Mouse (Mus musculus) embryo, embryonic 10.5 days (tissue): Measurements from ENCODE around the gene Dnaja1.
A peak's percentile ranks its signal among the peaks of the same experiment; 100 is the strongest.

Experiments
- DNase-seq: peaks from one replicate; pipeline ENCODE4 v3.0.0-alpha.2; 2015; ENCODE audit warnings: low spot score

Gene Dnaja1

DNA sequence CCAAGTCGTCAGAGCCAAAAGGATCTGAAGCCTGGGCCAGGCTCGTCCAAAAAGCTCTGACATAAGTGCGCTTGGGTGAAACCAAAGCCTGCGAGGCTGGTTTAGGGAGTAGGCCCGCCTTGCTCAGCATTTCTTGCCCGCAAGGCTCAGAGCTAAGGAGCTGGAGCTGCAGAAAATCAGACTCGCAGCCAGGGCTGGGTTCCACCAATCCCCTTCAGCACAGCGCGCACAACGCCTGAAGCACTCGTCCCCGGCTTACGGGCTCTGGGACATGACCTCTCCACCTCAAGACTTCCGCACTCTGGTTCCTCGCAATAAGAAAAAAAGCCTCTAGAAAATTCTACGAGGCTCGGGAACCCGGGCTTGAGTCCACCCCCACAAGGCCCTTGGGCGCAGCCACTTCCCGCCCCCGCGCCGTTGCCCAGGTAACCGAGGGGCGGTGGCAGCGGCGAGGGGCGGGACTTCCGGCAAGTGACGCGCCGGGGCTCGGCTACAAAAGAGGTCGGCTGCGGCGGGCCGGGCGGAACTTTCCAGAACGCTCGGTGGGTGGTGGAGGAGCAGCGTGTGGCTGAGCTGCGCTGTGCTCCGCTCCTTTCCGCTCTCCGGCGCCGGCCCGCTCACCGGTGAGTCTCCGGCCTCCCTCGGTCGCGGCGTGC, at the start of gene Dnaja1:
Gene Dnaja1, plus strand, starts transcription at position 140 of the 656 bp plus-strand sequence.
- DNase-seq: peak; percentile 95

DNA sequence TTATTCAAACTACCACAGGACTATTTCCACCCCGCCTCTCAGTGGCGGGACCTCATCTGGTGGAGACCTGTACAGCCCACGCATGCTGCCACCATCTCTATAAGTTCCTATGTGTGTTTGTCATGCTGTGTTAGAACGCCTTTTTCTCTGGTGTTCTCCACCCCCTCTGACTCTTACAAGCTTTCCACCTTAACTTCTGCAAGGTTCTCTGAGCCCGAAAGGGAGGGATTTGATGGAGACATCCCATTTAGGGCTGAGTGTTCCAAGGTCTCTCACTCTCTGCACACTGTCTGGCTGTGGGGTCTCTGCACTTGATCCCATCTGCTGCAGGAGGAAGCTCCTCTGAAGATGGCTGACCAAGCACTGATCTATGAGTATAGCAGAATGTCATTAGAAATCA, 48.4 kb upstream of the Dnaja1 start:
- no peak for DNase-seq

DNA sequence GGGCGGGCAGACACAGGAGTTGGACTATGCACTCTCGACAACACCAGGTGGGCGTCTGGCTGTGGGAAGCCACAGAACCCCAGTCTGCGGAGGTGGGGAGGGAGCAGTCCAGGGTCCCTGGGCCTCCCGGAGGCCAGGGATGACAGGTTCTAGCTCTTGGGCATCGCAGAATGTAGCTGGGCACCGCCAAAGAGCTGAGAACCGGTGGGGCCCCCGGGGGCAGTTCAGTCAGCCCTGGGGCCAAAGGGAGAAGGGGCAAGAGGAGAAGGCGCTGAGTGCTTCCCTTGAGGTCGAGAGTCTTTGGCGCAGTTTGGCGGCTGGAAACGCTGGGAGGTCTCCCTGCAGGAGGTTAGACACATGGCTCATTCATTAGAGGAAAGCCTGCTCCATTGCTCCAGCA, 45.6 kb upstream of the Dnaja1 start:
- DNase-seq: peak; percentile 12

DNA sequence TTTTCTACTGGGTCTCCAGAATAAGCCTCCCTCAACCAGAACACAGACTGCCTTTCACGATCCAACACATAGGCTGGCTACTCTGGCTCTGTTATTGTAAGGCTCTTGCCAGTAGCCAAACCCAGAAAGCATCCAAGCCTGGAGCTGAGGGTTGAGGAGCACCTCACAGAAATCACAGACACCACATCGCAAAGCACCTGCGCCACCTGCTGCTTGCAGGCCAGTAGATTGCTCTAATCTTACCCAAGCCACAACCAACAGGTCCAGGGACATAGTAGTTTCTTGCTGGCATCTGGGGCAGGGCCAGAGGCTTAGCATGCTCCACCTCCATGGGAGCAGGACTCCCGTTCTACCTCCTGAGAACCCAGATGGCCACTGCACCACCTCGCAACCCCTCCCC, 44.8 kb upstream of the Dnaja1 start:
- DNase-seq: peak; percentile 38

DNA sequence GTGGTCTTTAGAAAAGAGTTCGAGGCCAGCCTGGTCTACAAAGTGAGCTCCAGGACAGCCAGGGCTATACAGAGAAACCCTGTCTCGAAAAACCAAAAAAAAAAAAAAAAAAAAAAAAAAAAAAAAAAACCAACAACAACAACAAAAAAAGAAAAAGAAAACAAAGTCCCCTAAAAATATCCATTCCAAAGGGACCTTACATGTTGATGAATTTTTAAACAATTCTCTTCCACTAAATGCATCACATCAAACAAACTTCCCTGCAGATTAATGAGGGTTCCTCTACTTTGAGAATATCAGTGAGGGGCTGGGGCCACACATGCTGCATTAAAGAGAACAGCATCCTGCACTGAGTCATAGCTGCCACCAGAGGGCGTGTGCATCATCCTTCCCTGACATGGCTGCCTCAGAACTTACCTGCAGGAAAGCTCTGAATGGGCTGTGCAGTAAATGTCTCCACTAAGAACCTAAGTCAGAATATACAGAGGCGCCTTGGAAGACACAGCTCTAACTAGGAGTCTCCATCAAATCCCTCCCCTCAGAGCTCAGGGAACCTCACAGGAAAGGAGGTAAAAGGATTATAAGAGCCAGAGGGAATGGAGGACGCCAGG, 41.6 kb upstream of the Dnaja1 start:
- DNase-seq: peak; percentile 81

DNA sequence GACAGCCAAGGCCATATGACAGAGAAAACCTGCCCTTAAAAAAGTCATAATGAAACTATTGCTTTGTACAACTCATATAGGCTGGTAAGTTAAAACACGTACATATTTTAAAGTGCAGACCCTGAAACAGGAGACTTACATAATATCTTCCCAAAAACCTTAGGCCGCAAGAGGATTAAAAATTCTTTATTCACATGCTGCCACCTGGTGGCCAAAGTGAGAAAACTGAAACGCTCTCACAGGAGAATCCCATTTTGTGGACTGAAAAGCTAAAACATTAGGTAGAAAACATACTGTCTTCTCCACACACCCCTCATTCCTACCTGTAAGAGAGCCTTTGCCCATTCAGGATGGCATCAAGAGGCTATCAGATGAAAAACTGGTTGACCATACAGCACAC, 40.0 kb upstream of the Dnaja1 start:
- peak; percentile 84 for DNase-seq

DNA sequence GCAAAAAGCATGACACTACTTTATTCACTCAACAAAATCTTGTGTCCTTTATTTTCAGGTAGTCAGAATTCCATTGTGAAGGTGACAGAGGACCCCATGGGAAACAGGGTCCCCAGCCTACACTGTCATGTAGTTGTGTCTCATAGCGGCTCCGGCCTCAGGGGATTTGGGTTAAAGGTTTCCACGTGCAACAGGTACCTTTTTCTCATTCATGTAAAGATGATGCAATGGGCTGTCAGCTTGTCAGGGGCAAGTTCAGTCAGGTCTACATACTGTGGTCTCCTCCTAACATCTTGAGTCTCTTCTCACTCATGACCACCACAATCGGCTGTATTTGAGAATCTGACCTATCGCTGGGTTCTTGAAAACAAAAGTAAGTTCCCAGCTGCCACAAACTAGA, 39.6 kb upstream of the Dnaja1 start:
- no peak for DNase-seq

DNA sequence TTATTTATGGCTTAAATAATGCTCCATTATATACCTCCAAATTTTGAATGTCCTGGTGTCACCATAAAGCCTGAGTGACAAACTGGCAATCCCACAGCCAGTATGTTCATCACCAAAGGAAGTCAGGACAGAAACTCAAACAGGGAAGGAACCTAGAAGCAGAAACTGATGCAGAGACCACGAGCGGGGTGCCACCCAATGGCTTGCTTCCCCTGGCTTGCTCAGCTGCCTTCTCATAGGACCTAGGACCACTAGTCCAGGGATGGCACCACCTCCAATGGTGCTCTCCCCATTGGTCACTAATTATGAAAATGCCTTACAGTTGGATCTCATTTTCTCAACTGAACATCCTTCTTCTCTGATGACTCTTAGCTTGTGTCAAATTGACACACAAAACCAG, 38.6 kb upstream of the Dnaja1 start:
- DNase-seq: no peak

DNA sequence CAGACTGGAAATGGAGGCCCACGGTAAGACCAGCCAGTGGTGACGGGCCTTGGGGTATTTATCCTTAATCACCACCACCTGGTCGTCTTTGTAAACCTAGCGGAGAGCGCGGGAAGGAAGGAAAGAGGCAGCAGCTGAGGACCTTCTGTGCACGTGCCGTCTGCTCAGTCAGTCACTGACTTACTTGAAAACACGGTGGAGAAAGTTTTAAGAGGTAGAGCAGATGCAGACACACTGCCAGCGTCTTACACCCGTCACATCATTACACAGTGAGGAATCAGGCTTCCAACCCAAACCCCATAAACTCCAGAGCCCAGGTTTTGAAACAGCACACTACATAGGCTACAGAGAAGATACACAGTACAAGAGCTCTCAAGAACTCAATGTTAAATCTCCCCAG, 30.9 kb upstream of the Dnaja1 start:
- DNase-seq: no peak

DNA sequence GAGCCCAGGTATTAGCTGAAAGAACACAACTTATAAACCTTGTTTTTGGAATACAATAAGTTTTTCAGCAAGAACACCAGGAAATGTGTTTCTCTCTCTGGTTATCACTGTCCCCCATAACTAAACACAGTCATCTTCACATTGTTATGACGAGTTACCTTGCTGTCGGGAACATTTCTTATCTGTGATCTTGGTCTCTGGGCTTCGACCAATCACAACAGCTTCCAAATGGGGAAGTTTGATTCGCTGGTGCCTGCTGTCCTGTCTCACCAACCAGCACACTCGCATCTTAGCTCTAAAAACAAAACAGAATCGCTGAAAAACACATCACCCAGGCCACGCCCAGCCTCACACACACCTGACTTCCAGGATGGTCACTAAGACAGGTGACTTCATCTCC, 24.9 kb upstream of the Dnaja1 start:
- no peak for DNase-seq

DNA sequence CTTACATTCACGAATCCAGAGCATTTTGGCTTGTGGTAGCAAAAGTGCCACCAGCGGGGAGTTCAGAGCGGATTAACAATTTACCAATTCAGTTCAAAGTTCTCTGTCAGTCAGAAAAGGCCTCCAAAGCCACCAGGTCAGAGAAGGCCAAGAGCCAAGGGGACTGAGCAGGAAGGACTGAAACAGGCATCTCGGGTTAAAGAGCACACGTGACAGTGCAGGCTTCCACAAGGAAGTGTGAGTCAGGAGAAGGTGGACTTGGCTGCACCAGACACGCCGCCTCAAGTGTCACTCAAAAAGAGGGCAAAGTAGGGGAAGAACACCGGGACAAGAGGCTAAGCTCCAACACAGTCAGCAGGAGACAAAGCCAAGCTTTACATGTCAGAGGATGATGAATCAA, 21.7 kb upstream of the Dnaja1 start:
- DNase-seq: no peak

DNA sequence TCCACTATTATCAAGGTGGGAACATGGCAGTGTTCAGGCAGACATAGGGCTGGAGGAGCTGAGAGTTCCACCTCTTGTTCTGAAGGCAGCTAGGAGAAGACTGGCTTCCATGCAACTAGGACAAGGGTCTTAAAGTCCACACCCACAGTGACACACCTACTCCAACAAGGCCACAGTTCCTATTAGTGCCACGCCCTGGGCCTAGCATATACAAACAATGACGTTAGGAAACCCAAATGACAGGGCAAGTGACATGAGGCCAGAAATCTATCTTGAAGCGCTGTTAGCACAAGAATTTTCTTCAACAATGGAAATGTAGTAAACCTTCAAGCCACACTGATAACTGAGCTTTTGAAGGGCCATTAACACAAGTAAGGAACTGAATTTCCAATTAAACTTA, 20.2 kb upstream of the Dnaja1 start:
- no peak for DNase-seq

DNA sequence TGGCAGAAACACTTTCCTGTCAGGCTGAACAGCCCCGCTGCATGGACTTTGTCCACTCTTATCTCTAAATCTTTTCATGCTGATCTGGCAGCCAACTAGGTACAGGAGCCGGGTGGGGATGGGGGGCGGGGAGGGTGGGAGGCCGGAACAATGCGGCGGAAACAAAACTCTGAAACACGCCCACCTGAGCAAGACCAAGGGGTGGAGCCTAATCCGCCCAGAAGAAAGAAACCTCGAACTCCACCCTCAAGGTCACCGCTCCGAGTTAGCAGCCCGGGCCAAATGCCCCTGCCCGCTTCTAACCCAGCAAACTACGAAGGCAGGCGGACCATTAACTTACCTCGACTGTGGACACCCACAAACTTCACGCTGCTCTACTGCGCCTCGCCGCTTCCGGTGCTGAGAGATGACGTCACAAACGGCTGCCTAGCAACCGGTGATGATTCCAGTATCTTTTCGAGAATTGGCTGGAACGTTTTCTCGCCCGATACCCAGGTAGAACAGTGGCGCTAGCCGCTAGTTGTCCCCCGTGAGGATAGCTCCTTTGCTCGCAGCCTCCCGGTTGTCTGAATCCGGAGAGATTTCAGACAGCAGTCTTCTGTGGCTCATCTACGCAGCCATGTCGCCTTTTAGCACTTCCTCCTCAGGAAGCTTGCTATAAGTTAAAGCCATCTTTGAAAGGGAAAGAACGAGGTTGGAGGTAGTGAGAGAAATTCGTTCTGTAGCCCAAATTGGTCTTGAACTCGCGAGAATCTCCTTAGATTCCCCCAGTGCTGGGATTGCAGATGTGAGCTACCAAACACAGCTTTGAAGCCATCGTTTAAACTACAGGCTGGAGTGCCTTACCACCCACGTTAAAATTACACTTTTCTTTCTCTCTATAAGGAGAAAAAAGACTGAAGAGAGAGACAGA, 18.9 kb upstream of the Dnaja1 start, which contains the start of gene Aptx:
Gene Aptx, minus strand, starts transcription at position 398 of the 913 bp plus-strand sequence.
- peak; percentile 97 for DNase-seq

DNA sequence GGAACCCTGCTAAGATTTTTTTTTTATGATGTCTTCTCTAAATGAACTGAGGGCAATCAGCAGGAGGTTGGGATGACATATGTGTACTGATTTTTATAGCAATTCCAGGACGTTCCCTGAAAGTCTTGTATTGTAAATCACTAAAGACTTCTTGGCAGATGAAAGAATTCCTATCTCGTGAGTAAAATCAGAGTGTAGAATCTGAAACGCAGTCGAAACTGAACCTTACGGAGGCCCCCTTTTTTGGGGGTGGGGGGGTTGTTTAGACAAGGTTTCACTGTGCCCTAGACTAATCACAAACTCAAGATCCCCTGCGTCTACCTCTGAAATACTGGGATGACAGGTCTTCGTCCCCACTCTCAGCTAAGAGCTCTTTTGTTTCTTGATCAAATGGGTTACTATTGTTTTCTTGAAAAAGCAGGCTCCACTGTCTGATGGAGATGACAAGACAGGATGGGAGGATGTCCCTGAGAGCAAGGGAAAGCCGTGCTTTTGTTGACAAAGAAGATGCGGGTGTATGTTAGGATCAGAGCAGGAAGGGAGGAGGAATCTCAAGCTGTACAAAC, 18.2 kb upstream of the Dnaja1 start:
- no peak for DNase-seq

DNA sequence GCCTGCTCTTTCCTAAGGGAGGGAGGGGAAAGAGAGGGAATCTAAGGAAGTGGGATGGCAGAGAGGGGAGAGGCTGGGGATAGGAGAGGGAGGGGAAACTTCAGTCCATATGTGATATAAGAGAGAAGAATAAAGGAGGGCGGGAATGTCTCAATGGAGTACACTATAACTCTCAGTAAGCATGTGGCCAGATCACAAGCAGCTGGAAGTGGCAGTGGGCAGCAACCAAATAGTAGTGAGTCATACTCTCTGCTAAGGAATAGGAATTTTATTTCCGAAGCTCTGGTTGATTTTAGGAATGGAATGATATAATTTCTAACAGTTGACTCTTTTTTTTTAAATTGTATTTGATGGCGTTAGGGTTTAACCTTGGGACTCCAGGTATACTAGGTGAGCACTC, 4.8 kb upstream of the Dnaja1 start:
- DNase-seq: no peak

DNA sequence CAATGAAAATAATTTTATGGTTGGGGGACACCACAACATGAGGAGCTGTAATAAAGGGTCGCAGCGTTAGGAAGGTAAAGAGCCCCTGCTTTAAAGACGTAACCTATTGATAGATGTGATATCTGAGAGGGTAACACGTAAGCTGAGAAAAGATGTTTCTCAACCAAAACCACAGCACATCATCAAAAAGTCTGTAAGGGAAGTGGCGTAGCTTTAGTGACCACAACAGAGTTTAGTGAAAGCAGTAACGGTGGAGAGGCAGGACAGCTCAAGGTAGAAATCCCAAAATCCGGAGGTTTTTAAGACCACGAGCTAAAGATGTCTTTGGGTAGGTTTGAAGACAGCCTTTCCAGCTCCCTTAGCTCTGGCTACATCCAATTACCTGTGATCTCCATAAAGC, 1.0 kb upstream of the Dnaja1 start:
- no peak for DNase-seq

DNA sequence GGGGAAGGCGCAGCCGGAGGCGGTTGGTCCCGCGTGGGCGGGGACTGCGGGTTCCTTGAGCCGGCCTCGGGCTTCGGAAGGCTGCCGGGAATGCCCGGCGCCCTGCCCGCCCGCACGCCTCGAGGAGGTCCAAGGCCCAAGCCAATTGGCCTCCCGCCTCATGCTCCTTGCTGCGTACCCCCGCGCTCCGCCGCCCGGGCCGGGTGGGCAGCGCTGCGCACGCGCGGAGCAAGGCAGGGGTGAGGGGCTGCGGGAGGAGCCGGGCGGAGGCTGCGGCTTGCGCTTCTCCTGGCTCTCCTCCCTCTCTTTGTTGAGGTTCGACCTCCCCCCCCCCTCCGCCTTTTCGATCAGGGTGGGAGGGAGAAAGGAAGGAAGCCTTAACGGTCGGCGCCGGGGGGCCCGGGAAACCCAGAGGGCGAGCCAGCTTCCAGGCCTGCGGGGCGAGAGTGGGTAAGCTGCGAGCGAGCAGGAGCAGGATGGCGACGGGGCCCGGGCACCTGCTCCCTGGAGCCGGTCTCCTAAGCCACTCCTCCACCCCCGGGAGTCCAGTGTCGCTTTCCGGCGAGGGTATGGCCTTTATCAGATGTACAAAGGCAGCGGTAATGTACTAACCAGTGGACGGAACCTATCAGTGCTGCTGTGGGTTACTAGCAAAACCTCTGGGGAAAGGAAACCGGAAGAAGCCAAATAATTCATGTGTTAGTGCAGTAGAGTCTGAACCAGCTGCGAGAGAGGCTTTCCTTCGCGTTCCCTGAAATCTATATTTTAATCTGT, 924 bp downstream of the Dnaja1 start:
- peak; percentile 79 for DNase-seq

DNA sequence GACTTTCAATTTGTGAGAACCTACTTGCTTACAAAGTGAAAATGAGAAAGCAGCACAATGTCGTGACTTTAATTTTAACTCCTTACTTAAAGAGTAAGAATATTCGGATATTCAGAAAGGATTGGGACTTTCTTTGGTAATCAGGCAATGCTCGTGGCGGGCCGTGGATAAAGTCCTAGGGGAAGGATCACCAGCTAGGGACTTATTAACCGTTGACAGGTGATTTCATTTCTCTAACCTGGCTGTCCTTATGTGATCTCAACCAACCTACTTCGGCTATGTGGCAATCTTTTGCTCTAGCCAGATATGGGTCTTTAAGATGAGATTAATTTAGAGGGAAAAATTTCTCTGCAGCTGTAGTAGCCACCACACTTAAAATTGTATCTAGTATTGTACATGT, 3.2 kb downstream of the Dnaja1 start:
- no peak for DNase-seq

DNA sequence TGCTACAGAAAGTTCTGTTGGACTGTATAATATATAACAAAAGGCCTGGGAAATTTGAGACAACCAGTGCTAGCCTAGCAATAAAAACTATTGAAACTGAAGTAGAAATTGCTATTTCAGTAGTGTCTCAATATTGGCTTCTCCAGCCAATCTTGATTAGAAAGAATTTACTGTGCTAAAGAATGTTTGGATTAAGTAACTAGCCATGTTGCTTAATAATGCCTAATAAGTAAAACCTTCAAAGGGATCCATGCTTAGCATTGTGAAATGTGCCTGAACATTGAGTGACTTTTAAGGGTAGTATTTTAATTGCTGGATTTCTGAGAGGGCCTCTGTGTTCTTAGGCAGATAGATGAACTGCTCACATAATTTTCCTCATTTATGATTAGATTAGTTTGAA, 3.6 kb downstream of the Dnaja1 start:
- DNase-seq: no peak

DNA sequence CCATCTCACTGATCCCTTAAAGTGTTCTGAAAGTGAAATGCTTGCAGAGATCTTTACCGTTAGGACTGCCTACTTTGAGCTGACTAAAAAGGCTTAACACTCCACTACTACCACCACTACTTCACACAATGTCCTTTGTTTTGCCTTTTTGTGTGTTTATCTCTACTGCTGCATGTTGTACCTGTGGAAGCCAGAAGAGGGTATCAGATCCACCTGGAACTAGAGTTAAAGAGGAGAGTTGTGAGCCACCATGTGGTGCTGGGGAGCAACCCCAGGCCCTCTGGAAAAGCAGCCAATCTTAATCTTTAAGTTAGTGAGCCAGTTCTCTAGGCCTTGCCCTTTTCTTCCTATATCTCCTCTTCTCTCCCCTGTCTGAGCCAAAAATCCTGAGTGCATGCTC, 5.3 kb downstream of the Dnaja1 start:
- no peak for DNase-seq

DNA sequence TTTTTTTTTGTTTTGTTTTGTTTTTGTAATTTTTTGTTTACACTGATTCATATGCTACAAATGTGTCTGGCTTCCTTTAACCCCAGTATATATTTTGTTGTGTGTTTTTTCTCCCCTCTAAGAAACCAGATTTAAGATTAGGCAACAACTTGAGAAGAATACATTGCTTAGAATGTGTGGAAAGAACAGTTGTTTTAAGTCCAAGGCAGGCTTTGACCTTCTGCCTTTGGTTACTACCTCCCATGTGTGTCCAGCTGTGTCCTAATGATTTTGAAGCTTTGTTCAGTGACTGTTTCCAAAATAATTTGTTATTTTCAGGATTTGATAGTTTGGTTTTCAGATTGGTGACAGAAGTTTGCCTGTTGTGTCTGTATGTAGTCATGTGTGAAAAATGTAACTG, 9.3 kb downstream of the Dnaja1 start:
- DNase-seq: no peak

DNA sequence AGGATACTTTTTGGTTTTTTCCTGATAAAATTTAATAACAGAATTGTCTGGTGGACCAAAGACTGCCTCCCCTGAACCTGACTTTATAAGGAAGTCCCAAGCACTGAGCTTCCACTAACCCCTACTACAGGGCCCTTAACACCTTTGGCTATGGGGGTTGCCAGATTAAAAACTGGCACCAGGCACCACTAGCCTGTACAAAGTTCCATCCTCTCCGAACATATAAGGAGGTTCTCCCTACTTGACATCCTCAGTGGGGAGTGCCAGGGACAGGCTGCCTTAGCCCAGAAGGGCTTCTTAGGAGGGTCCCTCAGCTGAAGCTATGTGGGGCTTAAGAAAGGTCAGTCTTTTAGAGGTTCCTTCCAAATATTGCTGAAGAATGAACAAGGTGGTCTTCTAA, 13.4 kb downstream of the Dnaja1 start:
- DNase-seq: no peak
